Mouse (Mus musculus): ENCODE measurements at regions not wholly inside any gene's neighbourhood (a gene's known extent, or its start where the extent isn't known, plus 50 kb on each side); places are given as distances from the start of the nearest gene placed in this dataset.
A peak's percentile ranks its signal among the peaks of the same experiment; 100 is the strongest.

GRCm38 (mm10) chr10:24520515-24520914 lies 74.7 kb upstream of the Ccn2 start:
- DNase-seq: no peak

- DNase-seq: peak; percentile 56 to 58
Measured at GRCm38 (mm10) chr10:24532776-24533175, 62.5 kb upstream of the Ccn2 start.

- peak; percentile 8 to 21 for DNase-seq
Measured at GRCm38 (mm10) chr10:24534901-24535300, 60.3 kb upstream of the Ccn2 start.

- no peak for DNase-seq
Measured at GRCm38 (mm10) chr10:24535461-24535860, 59.8 kb upstream of the Ccn2 start.

GRCm38 (mm10) chr10:24541990-24542389 lies 53.3 kb upstream of the Ccn2 start:
- no peak for DNase-seq

Measured in cerebellum, postnatal 10 days (tissue).